Mouse (Mus musculus): ENCODE measurements at regions not wholly inside any gene's neighbourhood (a gene's known extent, or its start where the extent isn't known, plus 50 kb on each side); places are given as distances from the start of the nearest gene placed in this dataset.

- H3K27ac ChIP-seq (ENCODE audit: insufficient read depth, low read depth, low read length): no peak overlapping the region
- no peak overlapping the region for H3K4me3 ChIP-seq (ENCODE audit: insufficient read depth, low read length)
- H3K4me1 ChIP-seq (ENCODE audit: control insufficient read depth, insufficient read depth, low read length): no peaks in the 10 kb centered on the region
- TF ChIP-seq CTCF (IDR thresholded peaks at IDR 0.05; ENCODE audit: low read depth, low read length) (no peak), POLR2A (IDR thresholded peaks at IDR 0.05; ENCODE audit: borderline replicate concordance, low read depth, low read length) (no peak)
Observed at GRCm38 (mm10) chr5:106366006-106366405, 92.0 kb downstream of the Barhl2 start.

GRCm38 (mm10) chr5:106365094-106365493 is 92.9 kb downstream of the Barhl2 start:
- no peak for TF ChIP-seq POLR2A (IDR thresholded peaks at IDR 0.05; ENCODE audit: borderline replicate concordance, low read depth, low read length)
- TF ChIP-seq CTCF (IDR thresholded peaks at IDR 0.05; ENCODE audit: low read depth, low read length): no peak
- Histone ChIP-seq H3K4me3 (ENCODE audit: insufficient read depth, low read length) (no peak overlapping the region), H3K4me1 (ENCODE audit: control insufficient read depth, insufficient read depth, low read length) (no peaks in the 10 kb centered on the region), H3K27ac (ENCODE audit: insufficient read depth, low read depth, low read length) (no peak overlapping the region)

GRCm38 (mm10) chr5:106351348-106351747 is 106.6 kb downstream of the Barhl2 start:
- TF ChIP-seq CTCF (IDR thresholded peaks at IDR 0.05; ENCODE audit: low read depth, low read length): no peak
- Histone ChIP-seq H3K4me1 (ENCODE audit: control insufficient read depth, insufficient read depth, low read length) (no peaks in the 10 kb centered on the region), H3K27ac (ENCODE audit: insufficient read depth, low read depth, low read length) (no peak overlapping the region), H3K4me3 (ENCODE audit: insufficient read depth, low read length) (no peak overlapping the region)

GRCm38 (mm10) chr5:106349851-106350515 is 108.0 kb downstream of the Barhl2 start:
- Histone ChIP-seq H3K4me3 (ENCODE audit: insufficient read depth, low read length) (no peak overlapping the region), H3K4me1 (ENCODE audit: control insufficient read depth, insufficient read depth, low read length) (no peaks in the 10 kb centered on the region), H3K27ac (ENCODE audit: insufficient read depth, low read depth, low read length) (no peak overlapping the region)
- no peak for TF ChIP-seq CTCF (IDR thresholded peaks at IDR 0.05; ENCODE audit: low read depth, low read length)
- no peak for TF ChIP-seq POLR2A (IDR thresholded peaks at IDR 0.05; ENCODE audit: borderline replicate concordance, low read depth, low read length)

GRCm38 (mm10) chr5:106344308-106344707 is 113.7 kb downstream of the Barhl2 start:
- no peaks in the 10 kb centered on the region for H3K4me1 ChIP-seq (ENCODE audit: control insufficient read depth, insufficient read depth, low read length)
- no peak for TF ChIP-seq POLR2A (IDR thresholded peaks at IDR 0.05; ENCODE audit: borderline replicate concordance, low read depth, low read length)
- no peak for TF ChIP-seq CTCF (IDR thresholded peaks at IDR 0.05; ENCODE audit: low read depth, low read length)
- H3K4me3 ChIP-seq (ENCODE audit: insufficient read depth, low read length): no peak overlapping the region
- H3K27ac ChIP-seq (ENCODE audit: insufficient read depth, low read depth, low read length): no peak overlapping the region

- TF ChIP-seq POLR2A (IDR thresholded peaks at IDR 0.05; ENCODE audit: borderline replicate concordance, low read depth, low read length) (no peak), CTCF (IDR thresholded peaks at IDR 0.05; ENCODE audit: low read depth, low read length) (no peak)
- H3K4me1 ChIP-seq (ENCODE audit: control insufficient read depth, insufficient read depth, low read length): no peaks in the 10 kb centered on the region
Observed at GRCm38 (mm10) chr5:106343601-106344000, 114.4 kb downstream of the Barhl2 start.

GRCm38 (mm10) chr5:106341361-106341760 is 116.6 kb downstream of the Barhl2 start:
- no peak overlapping the region for H3K4me3 ChIP-seq (ENCODE audit: insufficient read depth, low read length)
- no peak for TF ChIP-seq POLR2A (IDR thresholded peaks at IDR 0.05; ENCODE audit: borderline replicate concordance, low read depth, low read length)
- no peak for TF ChIP-seq CTCF (IDR thresholded peaks at IDR 0.05; ENCODE audit: low read depth, low read length)
- no peak overlapping the region for H3K27ac ChIP-seq (ENCODE audit: insufficient read depth, low read depth, low read length)
- H3K4me1 ChIP-seq (ENCODE audit: control insufficient read depth, insufficient read depth, low read length): no peaks in the 10 kb centered on the region

More at GRCm38 (mm10) chr5:106343601-106344000, 114.4 kb downstream of the Barhl2 start:
- H3K4me3 ChIP-seq (ENCODE audit: insufficient read depth, low read length): no peak overlapping the region
- no peak overlapping the region for H3K27ac ChIP-seq (ENCODE audit: insufficient read depth, low read depth, low read length)

GRCm38 (mm10) chr5:106335639-106336038 is 122.3 kb downstream of the Barhl2 start:
- Histone ChIP-seq H3K27ac (ENCODE audit: insufficient read depth, low read depth, low read length) (no peak overlapping the region), H3K4me3 (ENCODE audit: insufficient read depth, low read length) (no peak overlapping the region), H3K4me1 (ENCODE audit: control insufficient read depth, insufficient read depth, low read length) (no peaks in the 10 kb centered on the region)
- no peak for TF ChIP-seq POLR2A (IDR thresholded peaks at IDR 0.05; ENCODE audit: borderline replicate concordance, low read depth, low read length)
- TF ChIP-seq CTCF (IDR thresholded peaks at IDR 0.05; ENCODE audit: low read depth, low read length): no peak

GRCm38 (mm10) chr5:106327592-106328150 is 130.3 kb downstream of the Barhl2 start:
- Histone ChIP-seq H3K27ac (ENCODE audit: insufficient read depth, low read depth, low read length) (no peak overlapping the region), H3K4me1 (ENCODE audit: control insufficient read depth, insufficient read depth, low read length) (no peaks in the 10 kb centered on the region), H3K4me3 (ENCODE audit: insufficient read depth, low read length) (no peak overlapping the region)
- TF ChIP-seq CTCF (IDR thresholded peaks at IDR 0.05; ENCODE audit: low read depth, low read length): no peak
- TF ChIP-seq POLR2A (IDR thresholded peaks at IDR 0.05; ENCODE audit: borderline replicate concordance, low read depth, low read length): no peak

- Histone ChIP-seq H3K4me3 (ENCODE audit: insufficient read depth, low read length) (no peak overlapping the region), H3K4me1 (ENCODE audit: control insufficient read depth, insufficient read depth, low read length) (no peaks in the 10 kb centered on the region), H3K27ac (ENCODE audit: insufficient read depth, low read depth, low read length) (no peak overlapping the region)
- TF ChIP-seq CTCF (IDR thresholded peaks at IDR 0.05; ENCODE audit: low read depth, low read length) (no peak), POLR2A (IDR thresholded peaks at IDR 0.05; ENCODE audit: borderline replicate concordance, low read depth, low read length) (no peak)
Observed at GRCm38 (mm10) chr5:106322574-106323215, 135.3 kb downstream of the Barhl2 start.
